Mouse (Mus musculus) hindbrain, embryonic 12.5 days (tissue): Measurements from ENCODE around the gene 4930564D02Rik. TPM values are rescaled to one million over a fixed set of nuclear protein-coding genes. Genes with fewer than 3 reads are reported as not detected.

ENCODE experiments used
- ATAC-seq: fragments of 200-750 bp; cut with Nextera tagmentation; 2 replicates; pipeline ENCODE4 v1.8.0; 2017; ENCODE audit warnings: moderate TSS enrichment; ENCODE audit not compliant: low FRiP score
- H3K27ac ChIP-seq: fragments of 300-500 bp; sonication (generic); 2 replicates; pipeline ENCODE4 v1.5.1; 2016; ENCODE audit warnings: mild to moderate bottlenecking
- H3K27me3 ChIP-seq: fragments of 300-500 bp; sonication (generic); 2 replicates; pipeline ENCODE4 v1.6.1; 2016; ENCODE audit warnings: mild to moderate bottlenecking
- H3K36me3 ChIP-seq: fragments of 300-500 bp; sonication (generic); 2 replicates; pipeline ENCODE4 v1.6.1; 2016; ENCODE audit warnings: mild to moderate bottlenecking
- H3K4me1 ChIP-seq: fragments of 300-500 bp; sonication (generic); 2 replicates; pipeline ENCODE4 v1.6.1; 2016
- H3K4me2 ChIP-seq: fragments of 300-500 bp; sonication (generic); replicated peaks from 2 replicates; pipeline ENCODE4 v1.6.1; 2016; ENCODE audit warnings: mild to moderate bottlenecking
- H3K4me3 ChIP-seq: fragments of 300-500 bp; sonication (generic); 2 replicates; pipeline ENCODE4 v1.5.1; 2016; ENCODE audit warnings: mild to moderate bottlenecking
- H3K9ac ChIP-seq: fragments of 300-500 bp; sonication (generic); 2 replicates; pipeline ENCODE4 v1.6.1; 2016; ENCODE audit warnings: mild to moderate bottlenecking, moderate library complexity
- H3K9me3 ChIP-seq: fragments of 300-500 bp; sonication (generic); replicated peaks from 2 replicates; pipeline ENCODE4 v1.6.1; 2016; ENCODE audit warnings: mild to moderate bottlenecking
- WGBS: fragments of 180-500 bp; shearing (Covaris S2); methylation state at CpG from one replicate; pipeline ENCODE4 v1.1.7; 2016; 5-methylcytosine and 5-hydroxymethylcytosine counted together
- polyA plus RNA-seq: library from polyadenylated mRNA; unstranded; fragments of >200 nt; fragmentation: Nextera tagmentation; extraction: Ambion mirVana; gene quantifications from 2 replicates; pipeline ENCODE4 v1.2.1, GENCODE M21; 2016

Gene 4930564D02Rik
- polyA plus RNA-seq, 1 experiment from 2014 or later, result not detected

DNA sequence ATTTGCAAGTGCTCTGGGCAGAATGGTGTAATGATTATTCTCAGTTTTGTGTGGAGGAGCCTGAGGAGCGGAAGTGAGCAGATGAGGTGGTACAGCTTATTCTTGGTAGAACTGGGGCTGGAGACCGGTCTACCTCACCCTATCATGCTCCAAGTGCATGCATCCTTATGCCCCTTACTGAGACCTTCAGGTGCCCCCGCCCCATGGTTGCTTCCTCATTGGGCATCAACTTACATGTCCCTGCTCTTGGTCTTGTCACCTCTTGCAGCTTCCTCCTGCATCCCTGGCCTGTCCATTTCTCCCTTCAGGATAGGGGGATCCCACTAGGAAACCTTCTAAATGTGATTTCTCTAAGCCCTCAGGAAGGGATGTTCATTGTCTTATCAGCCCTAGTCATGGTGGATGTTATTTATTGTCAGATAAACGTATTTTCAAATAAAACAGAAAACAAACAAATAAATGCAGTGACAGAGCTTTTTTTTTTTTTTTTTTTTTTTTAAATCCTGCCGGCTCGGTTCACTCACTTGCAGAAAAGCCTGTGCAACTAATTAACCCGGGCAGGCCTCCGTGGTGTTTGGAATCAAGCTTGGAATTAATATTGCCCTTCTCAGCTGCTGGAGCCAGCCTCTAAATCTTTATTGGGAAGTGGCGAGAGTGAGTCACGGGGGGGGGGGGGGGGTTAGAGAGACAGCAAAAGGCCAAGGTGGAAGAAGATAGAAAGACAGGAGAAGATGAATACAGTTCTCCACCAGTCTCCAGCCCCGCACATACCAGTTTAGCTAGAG lies 26.3 kb downstream of the 4930564D02Rik start:
- ATAC-seq, result no peak
- Histone ChIP-seq H3K4me3 (no peak overlapping the region), H3K4me1 (0 out of 2 replicates have a peak, but pooled peaks cover 3% of the 10 kb centered on the region), H3K9me3 (no peaks in the 10 kb centered on the region), H3K27me3 (no peaks in the 10 kb centered on the region), H3K9ac (no peak overlapping the region), H3K27ac (no peak overlapping the region), H3K4me2 (no peak overlapping the region), H3K36me3 (no peaks in the 10 kb centered on the region)
- 66% methylated on average over 11 of the region's 11 CpGs for WGBS

DNA sequence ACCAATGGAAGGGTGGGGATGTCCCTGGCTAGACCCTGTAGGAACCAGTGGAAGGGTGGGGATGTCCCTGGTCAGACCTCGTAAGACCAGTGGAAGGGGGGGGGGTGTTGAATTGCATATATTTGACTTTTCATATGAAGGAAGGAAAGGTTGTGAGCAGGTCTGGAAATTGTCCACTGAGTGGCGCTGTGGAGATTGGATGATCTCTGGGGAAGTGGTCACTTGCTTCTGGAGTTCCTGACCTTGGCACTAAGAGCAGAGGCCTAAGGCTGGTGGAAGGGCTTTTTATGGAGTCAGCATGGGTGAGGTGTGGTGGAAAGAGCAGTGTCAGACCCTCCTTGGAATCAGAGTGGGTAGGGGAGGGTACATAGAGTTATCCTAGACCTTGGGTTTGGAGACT lies 27.8 kb downstream of the 4930564D02Rik start:
- Histone ChIP-seq H3K4me1 (peaks cover 6% of the 10 kb centered on the region), H3K4me2 (no peak overlapping the region), H3K27me3 (no peaks in the 10 kb centered on the region), H3K4me3 (no peak overlapping the region), H3K9ac (no peak overlapping the region), H3K36me3 (no peaks in the 10 kb centered on the region), H3K9me3 (no peaks in the 10 kb centered on the region), H3K27ac (no peak overlapping the region)
- no peak for ATAC-seq
- WGBS, result 59% methylated on average over 2 of the region's 2 CpGs

DNA sequence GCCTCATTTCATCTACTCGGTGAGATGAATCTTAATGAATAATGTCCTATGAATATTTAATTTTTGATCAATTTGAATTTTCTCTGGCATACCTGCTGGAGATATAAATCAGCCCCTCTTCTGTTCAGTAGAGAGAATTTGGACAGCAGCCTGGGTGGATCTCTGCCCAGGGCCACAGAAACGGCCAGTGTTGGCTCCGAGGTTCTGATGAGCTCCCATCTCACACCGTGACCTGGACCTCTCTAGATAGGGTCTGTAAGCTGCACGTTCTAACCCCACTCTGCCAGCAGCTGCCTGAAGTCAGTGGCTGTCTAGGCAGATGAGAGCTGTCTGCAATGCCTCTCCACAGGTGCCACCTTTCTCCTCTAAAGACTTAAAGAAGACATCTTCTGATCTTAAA lies 28.4 kb downstream of the 4930564D02Rik start:
- H3K27ac ChIP-seq, result no peak overlapping the region
- ATAC-seq, result no peak
- H3K36me3 ChIP-seq, result no peaks in the 10 kb centered on the region
- no peaks in the 10 kb centered on the region for H3K27me3 ChIP-seq
- WGBS, result 83% methylated on average over 5 of the region's 5 CpGs
- H3K4me1 ChIP-seq, result peaks cover 12% of the 10 kb centered on the region
- H3K9ac ChIP-seq, result no peak overlapping the region
- no peak overlapping the region for H3K4me2 ChIP-seq
- H3K4me3 ChIP-seq, result no peak overlapping the region
- H3K9me3 ChIP-seq, result no peaks in the 10 kb centered on the region

DNA sequence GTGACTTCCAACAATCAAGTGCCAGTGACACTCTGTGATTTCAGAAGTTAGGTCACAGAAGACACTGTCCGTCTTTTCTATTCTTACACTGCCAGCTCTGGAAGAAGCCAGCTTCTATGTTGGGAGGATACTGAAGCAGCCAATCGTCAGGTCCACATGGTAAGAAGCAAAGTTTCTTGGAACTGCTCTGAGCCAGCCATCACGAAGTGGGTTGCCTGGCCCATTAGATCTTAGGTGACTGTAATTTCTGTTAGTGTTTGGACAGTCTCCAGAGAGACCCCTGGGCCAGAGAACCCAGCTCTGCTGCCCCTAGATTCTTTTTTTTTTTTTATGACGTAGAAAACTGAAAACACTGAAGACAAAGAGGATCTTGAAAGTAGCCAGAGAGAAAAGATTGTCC lies 30.9 kb downstream of the 4930564D02Rik start:
- Histone ChIP-seq H3K4me3 (no peak overlapping the region), H3K9ac (no peak overlapping the region), H3K9me3 (no peaks in the 10 kb centered on the region), H3K4me2 (no peak overlapping the region), H3K27ac (no peak overlapping the region), H3K27me3 (no peaks in the 10 kb centered on the region), H3K36me3 (no peaks in the 10 kb centered on the region), H3K4me1 (peaks cover 13% of the 10 kb centered on the region)
- ATAC-seq, result no peak
- 77% methylated on average over 4 of the region's 4 CpGs for WGBS

DNA sequence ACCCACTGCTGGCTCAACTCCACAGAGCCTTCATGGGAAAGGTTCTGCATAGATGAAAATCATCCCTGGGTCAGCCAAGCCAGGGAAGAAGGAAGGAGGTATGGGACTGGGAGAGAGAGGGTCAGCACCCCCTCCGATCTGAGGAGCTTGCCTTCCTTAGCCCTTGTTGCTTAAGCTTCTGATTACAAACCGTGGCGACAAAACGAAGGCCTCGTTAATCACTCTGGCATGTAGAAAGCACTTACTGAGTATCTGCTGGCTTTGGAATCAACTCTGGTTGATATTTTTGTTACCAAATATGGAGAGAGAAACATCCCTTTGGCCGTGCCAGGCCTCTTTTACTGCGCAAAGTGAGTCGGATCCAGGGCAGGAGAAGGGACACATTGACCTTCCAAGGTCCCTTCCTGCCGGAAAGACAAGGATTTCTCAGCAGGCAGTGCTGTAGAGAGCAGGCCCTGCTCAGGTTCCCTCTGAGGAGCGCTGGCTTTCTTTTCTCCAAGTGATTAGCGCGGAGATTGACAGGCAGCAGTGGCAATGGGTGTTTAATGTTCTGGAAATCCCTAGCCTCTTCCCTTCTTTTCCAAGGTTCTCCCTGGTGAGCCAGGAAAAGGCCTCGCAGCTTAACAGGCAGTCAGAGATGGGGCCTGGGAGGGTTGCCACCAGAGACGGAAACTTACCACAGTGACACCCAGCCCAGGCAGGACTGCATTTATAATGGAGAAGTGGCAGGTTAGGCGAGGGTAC lies 33.1 kb downstream of the 4930564D02Rik start:
- no peak for ATAC-seq
- Histone ChIP-seq H3K4me1 (peaks cover 10% of the 10 kb centered on the region), H3K36me3 (no peaks in the 10 kb centered on the region), H3K27ac (peak overlapping the region; percentile 55), H3K9ac (no peak overlapping the region), H3K4me3 (no peak overlapping the region), H3K4me2 (no peak overlapping the region), H3K27me3 (no peaks in the 10 kb centered on the region), H3K9me3 (no peaks in the 10 kb centered on the region)
- 26% methylated on average over 15 of the region's 15 CpGs for WGBS

DNA sequence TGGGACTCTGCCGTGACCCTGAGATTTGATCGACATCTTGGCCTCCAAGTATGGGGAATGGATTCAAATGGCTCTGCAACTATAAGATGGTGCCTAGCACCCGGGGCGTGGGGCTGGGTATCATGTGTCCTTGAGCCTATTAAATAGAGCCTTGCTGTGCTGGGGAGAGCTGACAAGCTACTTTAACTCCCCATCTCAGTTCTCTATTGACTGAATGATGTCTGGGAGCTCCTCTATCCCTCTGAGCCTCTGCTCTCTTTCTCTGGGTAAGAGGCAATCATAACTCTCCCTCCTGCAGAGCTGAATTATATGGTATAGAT lies 33.6 kb downstream of the 4930564D02Rik start:
- Histone ChIP-seq H3K9me3 (no peaks in the 10 kb centered on the region), H3K27me3 (no peaks in the 10 kb centered on the region), H3K4me3 (no peak overlapping the region), H3K9ac (no peak overlapping the region), H3K27ac (peak overlapping the region; percentile 55; the same call in 1 of the 2 replicates), H3K4me2 (no peak overlapping the region), H3K36me3 (no peaks in the 10 kb centered on the region), H3K4me1 (peaks cover 10% of the 10 kb centered on the region)
- WGBS, result 63% methylated on average over 4 of the region's 4 CpGs
- ATAC-seq, result no peak

DNA sequence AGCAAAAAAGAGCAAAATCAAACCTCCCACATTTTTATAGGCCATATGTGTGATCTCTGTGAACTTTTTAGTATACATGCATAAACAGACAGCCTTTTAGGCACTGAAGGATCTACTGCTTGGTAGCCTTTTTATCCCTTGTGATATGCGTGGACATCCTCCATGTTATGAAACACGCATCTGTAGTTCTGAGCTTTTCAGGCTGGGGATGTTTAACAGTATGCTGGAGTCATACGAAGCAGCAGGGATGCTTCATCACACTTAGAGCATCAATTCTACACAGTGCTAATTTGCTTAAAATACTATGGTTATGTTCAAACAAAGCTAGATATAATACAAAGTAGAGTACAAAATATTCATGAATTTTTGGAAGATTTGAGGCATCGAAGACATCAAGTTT lies 39.2 kb downstream of the 4930564D02Rik start:
- WGBS, result 90% methylated on average over 4 of the region's 4 CpGs
- H3K27me3 ChIP-seq, result no peaks in the 10 kb centered on the region

DNA sequence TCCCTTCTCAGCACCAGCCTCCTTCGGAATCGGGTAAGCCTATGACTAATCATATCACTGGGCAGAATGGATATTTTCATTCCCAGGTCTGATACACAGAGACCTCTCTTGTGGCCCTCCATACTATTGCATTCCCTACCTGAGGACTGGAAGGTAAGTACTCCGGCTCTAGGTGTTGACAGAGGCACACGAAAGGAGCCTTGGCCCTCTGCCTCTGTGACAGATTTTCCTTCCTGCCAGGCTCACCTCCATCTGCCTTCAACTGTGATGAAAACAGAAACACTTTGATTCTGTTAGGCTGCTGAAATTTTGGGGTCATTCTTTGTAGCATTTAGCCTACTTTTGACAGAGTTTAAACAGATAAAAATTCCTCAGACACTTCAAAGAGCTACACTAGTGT lies 47.2 kb downstream of the 4930564D02Rik start:
- no peaks in the 10 kb centered on the region for H3K36me3 ChIP-seq
- no peak overlapping the region for H3K4me2 ChIP-seq
- no peak overlapping the region for H3K9ac ChIP-seq
- WGBS, result 86% methylated on average over 4 of the region's 4 CpGs
- no peaks in the 10 kb centered on the region for H3K4me1 ChIP-seq
- H3K9me3 ChIP-seq, result no peaks in the 10 kb centered on the region
- H3K4me3 ChIP-seq, result no peak overlapping the region
- no peak overlapping the region for H3K27ac ChIP-seq
- peaks cover 3% of the 10 kb centered on the region; the same call in 1 of the 2 replicates for H3K27me3 ChIP-seq
- no peak for ATAC-seq

More for the DNA sequence above, 39.2 kb downstream of the 4930564D02Rik start:
- Histone ChIP-seq H3K9me3 (no peaks in the 10 kb centered on the region), H3K4me2 (no peak overlapping the region), H3K4me3 (no peak overlapping the region), H3K9ac (no peak overlapping the region), H3K27ac (no peak overlapping the region), H3K4me1 (0 out of 2 replicates have a peak, but pooled peaks cover 7% of the 10 kb centered on the region), H3K36me3 (no peaks in the 10 kb centered on the region)
- ATAC-seq, result no peak

DNA sequence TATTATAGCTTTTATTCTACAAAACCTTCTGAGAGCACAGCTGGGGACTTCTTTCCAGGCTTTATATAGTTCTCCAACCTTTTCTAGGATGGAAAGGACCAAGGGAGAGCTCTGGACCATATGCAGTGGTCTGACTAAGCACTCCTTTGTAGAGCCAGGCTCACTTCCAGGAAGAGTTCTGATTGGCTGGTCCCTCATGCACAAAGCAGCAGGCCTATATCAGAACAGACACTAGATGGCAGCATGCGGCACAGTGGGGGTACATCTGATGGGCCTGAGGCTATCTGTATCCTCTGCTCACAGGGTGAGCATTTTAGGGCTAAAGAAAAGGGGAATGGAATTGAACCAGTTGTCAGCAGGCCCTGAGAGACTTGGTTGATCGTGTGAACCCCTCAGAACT lies 47.6 kb downstream of the 4930564D02Rik start:
- no peak overlapping the region for H3K27ac ChIP-seq
- H3K27me3 ChIP-seq, result peaks cover 3% of the 10 kb centered on the region; the same call in 1 of the 2 replicates
- ATAC-seq, result 0 out of 2 replicates have a peak, but pooled peaks have one; percentile 56
- H3K4me1 ChIP-seq, result no peaks in the 10 kb centered on the region
- WGBS, result 24% methylated on average over 2 of the region's 2 CpGs
- no peak overlapping the region for H3K4me2 ChIP-seq
- H3K9ac ChIP-seq, result no peak overlapping the region
- H3K9me3 ChIP-seq, result no peaks in the 10 kb centered on the region
- H3K4me3 ChIP-seq, result no peak overlapping the region
- H3K36me3 ChIP-seq, result no peaks in the 10 kb centered on the region

DNA sequence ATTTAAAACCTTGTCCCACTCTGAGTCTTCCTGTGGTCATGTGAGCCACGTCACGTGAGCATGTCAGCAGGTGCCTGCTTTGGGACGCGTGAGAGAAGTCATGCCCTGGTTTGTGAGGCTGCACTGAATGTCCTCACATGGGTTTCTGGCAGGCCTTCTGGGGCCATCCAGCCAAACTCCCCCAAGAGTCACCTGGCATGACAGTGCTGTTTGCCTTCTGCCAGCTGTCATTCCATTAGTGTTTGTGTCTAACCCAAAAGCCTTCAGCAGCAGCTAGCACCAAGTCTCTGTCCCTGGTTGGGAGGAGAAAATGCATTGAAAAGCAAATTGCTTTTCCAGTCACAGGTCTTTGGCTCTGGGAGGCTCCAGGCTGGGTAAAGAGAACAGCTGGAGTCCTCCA lies 50.0 kb downstream of the 4930564D02Rik start:
- Histone ChIP-seq H3K9ac (no peak overlapping the region), H3K36me3 (no peaks in the 10 kb centered on the region), H3K9me3 (no peaks in the 10 kb centered on the region), H3K27ac (no peak overlapping the region), H3K27me3 (peaks cover 3% of the 10 kb centered on the region; the same call in 1 of the 2 replicates), H3K4me2 (no peak overlapping the region), H3K4me1 (no peaks in the 10 kb centered on the region), H3K4me3 (no peak overlapping the region)
- WGBS, result 79% methylated on average over 4 of the region's 4 CpGs
- no peak for ATAC-seq

DNA sequence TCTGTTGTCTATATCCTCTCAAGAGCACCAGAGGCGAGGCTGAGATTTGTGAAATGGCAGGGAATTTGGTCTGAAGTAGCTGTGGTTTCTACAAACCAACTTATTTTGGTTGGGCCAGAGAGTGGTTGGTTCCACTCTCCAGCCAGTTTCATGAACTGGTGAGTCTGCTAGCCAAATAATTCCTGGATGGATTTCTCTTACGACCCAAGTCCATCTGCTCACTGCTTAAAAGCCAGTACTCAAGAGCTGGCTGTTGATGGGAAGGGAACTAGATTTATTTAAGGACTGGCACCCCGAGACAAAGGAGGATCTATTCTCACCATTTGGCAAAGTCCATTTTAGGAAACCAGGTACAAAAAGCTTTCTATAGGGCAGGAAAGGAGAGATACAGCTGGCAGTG lies 57.1 kb downstream of the 4930564D02Rik start:
- WGBS, result 87% methylated on average over 3 of the region's 3 CpGs
- Histone ChIP-seq H3K4me1 (0 out of 2 replicates have a peak, but pooled peaks cover 9% of the 10 kb centered on the region), H3K27me3 (no peaks in the 10 kb centered on the region)

DNA sequence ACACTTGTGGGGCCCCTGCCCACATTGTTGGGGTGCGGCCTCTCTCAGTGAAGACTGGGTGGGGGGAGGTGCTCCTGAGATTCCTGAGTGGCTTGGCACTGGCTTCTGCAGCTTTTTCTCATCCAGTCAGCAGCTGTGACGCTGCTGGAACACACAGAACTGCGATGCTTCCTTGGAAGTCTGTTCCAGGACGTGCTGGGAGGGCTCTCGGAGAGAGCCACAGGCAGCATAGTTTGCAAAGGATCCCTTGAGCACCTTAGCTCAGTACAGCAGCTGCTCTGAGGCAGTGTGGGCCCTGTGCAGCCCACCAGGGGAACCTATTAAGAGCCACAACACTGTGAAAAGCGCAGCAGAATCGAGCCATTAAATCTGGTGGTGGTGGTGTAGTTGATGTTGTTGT lies 61.2 kb downstream of the 4930564D02Rik start:
- Histone ChIP-seq H3K4me1 (0 out of 2 replicates have a peak, but pooled peaks cover 9% of the 10 kb centered on the region), H3K36me3 (no peaks in the 10 kb centered on the region), H3K9ac (no peak overlapping the region), H3K4me2 (no peak overlapping the region), H3K27ac (no peak overlapping the region), H3K9me3 (no peaks in the 10 kb centered on the region), H3K27me3 (no peaks in the 10 kb centered on the region), H3K4me3 (no peak overlapping the region)
- 55% methylated on average over 7 of the region's 7 CpGs for WGBS
- ATAC-seq, result no peak

More for the DNA sequence above, 57.1 kb downstream of the 4930564D02Rik start:
- H3K9me3 ChIP-seq, result no peaks in the 10 kb centered on the region
- no peak overlapping the region for H3K4me2 ChIP-seq
- no peak for ATAC-seq
- no peaks in the 10 kb centered on the region for H3K36me3 ChIP-seq
- H3K4me3 ChIP-seq, result no peak overlapping the region
- no peak overlapping the region for H3K27ac ChIP-seq
- no peak overlapping the region for H3K9ac ChIP-seq
